Mouse (Mus musculus): ENCODE results near the gene Mmp11. TPM values are rescaled to one million over a fixed set of nuclear protein-coding genes. Genes with fewer than 3 reads are reported as not detected.

Gene Mmp11
- polyA plus RNA-seq, 1 experiment: 28.8 TPM

GRCm38 (mm10) chr10:75919026-75919425 is 17.3 kb downstream of the Mmp11 start:
- no peak for DNase-seq (ENCODE audit: low read depth)
- TF ChIP-seq POLR2A (IDR thresholded peaks at IDR 0.05; ENCODE audit: borderline replicate concordance, extremely low read depth, insufficient read depth, insufficient read length, poor library complexity, severe bottlenecking): no peak
- no peak for TF ChIP-seq CTCF (IDR thresholded peaks at IDR 0.05; ENCODE audit: borderline replicate concordance, extremely low read depth, insufficient read depth, insufficient read length)

GRCm38 (mm10) chr10:75916840-75917239 is 19.5 kb downstream of the Mmp11 start:
- no peak for DNase-seq (ENCODE audit: low read depth)
- TF ChIP-seq CTCF (IDR thresholded peaks at IDR 0.05; ENCODE audit: borderline replicate concordance, extremely low read depth, insufficient read depth, insufficient read length) (no peak), POLR2A (IDR thresholded peaks at IDR 0.05; ENCODE audit: borderline replicate concordance, extremely low read depth, insufficient read depth, insufficient read length, poor library complexity, severe bottlenecking) (no peak)

- TF ChIP-seq CTCF (IDR thresholded peaks at IDR 0.05; ENCODE audit: borderline replicate concordance, extremely low read depth, insufficient read depth, insufficient read length): no peak
- DNase-seq (ENCODE audit: low read depth): no peak
Measured at GRCm38 (mm10) chr10:75915557-75915956, 20.7 kb downstream of the Mmp11 start.

- no peak for DNase-seq (ENCODE audit: low read depth)
- TF ChIP-seq POLR2A (IDR thresholded peaks at IDR 0.05; ENCODE audit: borderline replicate concordance, extremely low read depth, insufficient read depth, insufficient read length, poor library complexity, severe bottlenecking) (no peak), CTCF (IDR thresholded peaks at IDR 0.05; ENCODE audit: borderline replicate concordance, extremely low read depth, insufficient read depth, insufficient read length) (no peak)
Measured at GRCm38 (mm10) chr10:75913013-75913589, 23.2 kb downstream of the Mmp11 start.

- TF ChIP-seq POLR2A (IDR thresholded peaks at IDR 0.05; ENCODE audit: borderline replicate concordance, extremely low read depth, insufficient read depth, insufficient read length, poor library complexity, severe bottlenecking) (no peak), CTCF (IDR thresholded peaks at IDR 0.05; ENCODE audit: borderline replicate concordance, extremely low read depth, insufficient read depth, insufficient read length) (no peak)
Measured at GRCm38 (mm10) chr10:75910698-75911097, 25.6 kb downstream of the Mmp11 start.

GRCm38 (mm10) chr10:75906882-75907281 is 29.4 kb downstream of the Mmp11 start:
- DNase-seq (ENCODE audit: low read depth): no peak
- TF ChIP-seq POLR2A (IDR thresholded peaks at IDR 0.05; ENCODE audit: borderline replicate concordance, extremely low read depth, insufficient read depth, insufficient read length, poor library complexity, severe bottlenecking): no peak
- TF ChIP-seq CTCF (IDR thresholded peaks at IDR 0.05; ENCODE audit: borderline replicate concordance, extremely low read depth, insufficient read depth, insufficient read length): no peak

More at GRCm38 (mm10) chr10:75910698-75911097, 25.6 kb downstream of the Mmp11 start:
- DNase-seq (ENCODE audit: low read depth): no peak

- TF ChIP-seq POLR2A (IDR thresholded peaks at IDR 0.05; ENCODE audit: borderline replicate concordance, extremely low read depth, insufficient read depth, insufficient read length, poor library complexity, severe bottlenecking): no peak
- TF ChIP-seq CTCF (IDR thresholded peaks at IDR 0.05; ENCODE audit: borderline replicate concordance, extremely low read depth, insufficient read depth, insufficient read length): no peak
- no peak for DNase-seq (ENCODE audit: low read depth)
Measured at GRCm38 (mm10) chr10:75904391-75904790, 31.9 kb downstream of the Mmp11 start.

- no peak for TF ChIP-seq CTCF (IDR thresholded peaks at IDR 0.05; ENCODE audit: borderline replicate concordance, extremely low read depth, insufficient read depth, insufficient read length)
- TF ChIP-seq POLR2A (IDR thresholded peaks at IDR 0.05; ENCODE audit: borderline replicate concordance, extremely low read depth, insufficient read depth, insufficient read length, poor library complexity, severe bottlenecking): no peak
- DNase-seq (ENCODE audit: low read depth): no peak
Measured at GRCm38 (mm10) chr10:75898846-75899245, 37.5 kb downstream of the Mmp11 start.

- TF ChIP-seq POLR2A (IDR thresholded peaks at IDR 0.05; ENCODE audit: borderline replicate concordance, extremely low read depth, insufficient read depth, insufficient read length, poor library complexity, severe bottlenecking) (no peak), CTCF (IDR thresholded peaks at IDR 0.05; ENCODE audit: borderline replicate concordance, extremely low read depth, insufficient read depth, insufficient read length) (no peak)
- no peak for DNase-seq (ENCODE audit: low read depth)
Measured at GRCm38 (mm10) chr10:75898039-75898564, 38.2 kb downstream of the Mmp11 start.

GRCm38 (mm10) chr10:75897373-75897772 is 38.9 kb downstream of the Mmp11 start:
- peak; percentile 68 for DNase-seq (ENCODE audit: low read depth)

GRCm38 (mm10) chr10:75896208-75896607 is 40.1 kb downstream of the Mmp11 start:
- no peak for DNase-seq (ENCODE audit: low read depth)
- TF ChIP-seq CTCF (IDR thresholded peaks at IDR 0.05; ENCODE audit: borderline replicate concordance, extremely low read depth, insufficient read depth, insufficient read length): no peak
- TF ChIP-seq POLR2A (IDR thresholded peaks at IDR 0.05; ENCODE audit: borderline replicate concordance, extremely low read depth, insufficient read depth, insufficient read length, poor library complexity, severe bottlenecking): no peak

More at GRCm38 (mm10) chr10:75897373-75897772, 38.9 kb downstream of the Mmp11 start:
- TF ChIP-seq POLR2A (IDR thresholded peaks at IDR 0.05; ENCODE audit: borderline replicate concordance, extremely low read depth, insufficient read depth, insufficient read length, poor library complexity, severe bottlenecking) (no peak), CTCF (IDR thresholded peaks at IDR 0.05; ENCODE audit: borderline replicate concordance, extremely low read depth, insufficient read depth, insufficient read length) (peak; percentile 82; the same call in 1 of the 2 replicates)

- DNase-seq (ENCODE audit: low read depth): no peak
- TF ChIP-seq CTCF (IDR thresholded peaks at IDR 0.05; ENCODE audit: borderline replicate concordance, extremely low read depth, insufficient read depth, insufficient read length) (no peak), POLR2A (IDR thresholded peaks at IDR 0.05; ENCODE audit: borderline replicate concordance, extremely low read depth, insufficient read depth, insufficient read length, poor library complexity, severe bottlenecking) (no peak)
Measured at GRCm38 (mm10) chr10:75895730-75896129, 40.6 kb downstream of the Mmp11 start.
